Mouse (Mus musculus): ENCODE results near the gene Lin37.

The Lin37 gene

GRCm38 (mm10) chr7:30551445-30552101 lies 8.1 kb downstream of the Lin37 start:
- no peak for DNase-seq

GRCm38 (mm10) chr7:30550603-30551002 lies 9.0 kb downstream of the Lin37 start:
- no peak for DNase-seq

GRCm38 (mm10) chr7:30549880-30550279 lies 9.8 kb downstream of the Lin37 start:
- no peak for DNase-seq

GRCm38 (mm10) chr7:30544327-30544726 lies 15.3 kb downstream of the Lin37 start:
- no peak for DNase-seq

- DNase-seq: no peak
Measured at GRCm38 (mm10) chr7:30540572-30540971, 19.1 kb downstream of the Lin37 start.

- DNase-seq: peak; percentile 95
Measured at GRCm38 (mm10) chr7:30534633-30535577, 24.7 kb downstream of the Lin37 start, which contains the start of gene Arhgap33. Gene Arhgap33, minus strand, starts transcription at chr7:30535060.

- no peak for DNase-seq
Measured at GRCm38 (mm10) chr7:30533941-30534632, 25.6 kb downstream of the Lin37 start.

GRCm38 (mm10) chr7:30532931-30533330 lies 26.7 kb downstream of the Lin37 start:
- DNase-seq: peak; percentile 74

- DNase-seq: no peak
Measured at GRCm38 (mm10) chr7:30531291-30531815, 28.3 kb downstream of the Lin37 start.

- no peak for DNase-seq
Measured at GRCm38 (mm10) chr7:30526981-30527380, 32.7 kb downstream of the Lin37 start.

- no peak for DNase-seq
Measured at GRCm38 (mm10) chr7:30526399-30526798, 33.2 kb downstream of the Lin37 start.

- DNase-seq: no peak
Measured at GRCm38 (mm10) chr7:30525954-30526353, 33.7 kb downstream of the Lin37 start.

GRCm38 (mm10) chr7:30524487-30524886 lies 35.2 kb downstream of the Lin37 start:
- no peak for DNase-seq

- DNase-seq: no peak
Measured at GRCm38 (mm10) chr7:30522871-30523270, 36.8 kb downstream of the Lin37 start.

GRCm38 (mm10) chr7:30520856-30521255 lies 38.8 kb downstream of the Lin37 start:
- DNase-seq: no peak

GRCm38 (mm10) chr7:30520396-30520795 lies 39.2 kb downstream of the Lin37 start:
- peak; percentile 36 for DNase-seq

- DNase-seq: no peak
Measured at GRCm38 (mm10) chr7:30518325-30518724, 41.3 kb downstream of the Lin37 start.

- no peak for DNase-seq
Measured at GRCm38 (mm10) chr7:30515003-30515760, 44.5 kb downstream of the Lin37 start.

GRCm38 (mm10) chr7:30508061-30508460 lies 51.6 kb downstream of the Lin37 start:
- no peak for DNase-seq
